Mouse (Mus musculus) layer of hippocampus, adult 9-11 months (tissue): Measurements from ENCODE around the gene Gm13278.
"Not testable (repeated sequence)": the region's sequence is repeated elsewhere in the genome, so short reads cannot be mapped to it uniquely, and the experiment has no call there.

Experiments
- DNase-seq: peaks from one replicate; pipeline ENCODE4 v3.0.0; 2022

Gm13278 gene

GRCm38 (mm10) chr4:88793936-88794675 is 2.8 kb downstream of the Gm13278 start, which contains the start of gene Gm13275:
TSS of gene Gm13275 (plus strand) at chr4:88794487.
- DNase-seq, result peak; percentile 50

GRCm38 (mm10) chr4:88797097-88797496 is 5.7 kb downstream of the Gm13278 start, which contains the start of gene Gm13279:
TSS of gene Gm13279 (plus strand) at chr4:88797397.
- not testable (repeated sequence) for DNase-seq

DNA sequence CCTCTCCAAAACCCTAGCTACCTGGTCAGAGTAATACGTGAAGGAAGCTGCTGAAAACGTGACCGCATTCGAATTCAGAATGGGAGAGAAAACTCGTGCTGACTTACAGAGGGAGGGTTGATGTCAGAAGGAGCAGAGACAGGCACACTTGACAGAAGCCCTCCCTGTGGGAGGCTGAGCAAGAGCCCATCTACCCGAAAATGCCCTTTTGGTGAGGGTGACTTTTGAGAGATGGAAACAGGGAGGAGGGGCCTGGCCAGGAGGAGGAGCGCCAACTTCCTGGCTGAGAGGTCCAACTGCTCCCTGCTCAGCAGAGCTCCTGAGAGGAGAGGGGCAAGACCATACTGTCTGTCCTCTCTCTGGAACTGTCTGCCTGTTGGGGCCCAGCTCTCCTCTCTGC is 8.0 kb downstream of the Gm13278 start, which contains the start of gene Gm13285:
Gm13285 (plus strand) TSS at position 301 of the 400 bp plus-strand sequence.
- not testable (repeated sequence) for DNase-seq

DNA sequence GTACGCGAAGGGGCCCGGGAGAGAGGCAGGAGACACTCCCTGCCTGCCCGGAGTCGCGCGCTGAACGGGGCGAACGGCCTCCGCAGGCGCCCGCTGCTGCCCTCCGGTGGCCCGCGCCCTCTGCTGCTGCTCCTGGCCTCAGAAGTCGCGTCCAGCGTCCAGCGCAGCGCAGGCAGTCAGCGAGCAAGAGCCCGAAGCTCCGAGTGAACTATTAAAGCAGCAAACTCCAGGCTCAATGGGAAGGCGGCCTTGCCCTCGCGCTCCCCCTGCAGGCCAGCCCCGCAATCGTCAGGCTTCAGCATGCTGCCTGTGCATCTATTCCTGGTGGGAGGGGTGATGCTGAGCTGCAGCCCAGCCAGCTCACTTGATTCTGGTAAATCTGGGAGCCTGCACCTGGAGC is 11.6 kb downstream of the Gm13278 start, which contains the start of gene Gm13287:
Gm13287 (plus strand) TSS at position 301 of the 400 bp plus-strand sequence.
- DNase-seq, result not testable (repeated sequence)

DNA sequence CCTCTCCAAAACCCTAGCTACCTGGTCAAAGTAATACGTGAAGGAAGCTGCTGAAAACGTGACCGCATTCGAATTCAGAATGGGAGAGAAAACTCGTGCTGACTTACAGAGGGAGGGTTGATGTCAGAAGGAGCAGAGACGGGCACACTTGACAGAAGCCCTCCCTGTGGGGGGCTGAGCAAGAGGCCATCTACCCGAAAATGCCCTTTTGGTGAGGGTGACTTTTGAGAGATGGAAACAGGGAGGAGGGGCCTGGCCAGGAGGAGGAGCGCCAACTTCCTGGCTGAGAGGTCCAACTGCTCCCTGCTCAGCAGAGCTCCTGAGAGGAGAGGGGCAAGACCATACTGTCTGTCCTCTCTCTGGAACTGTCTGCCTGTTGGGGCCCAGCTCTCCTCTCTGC is 13.9 kb downstream of the Gm13278 start, which contains the start of gene Gm13288:
Gm13288 (plus strand) TSS at position 301 of the 400 bp plus-strand sequence.
- not testable (repeated sequence) for DNase-seq

DNA sequence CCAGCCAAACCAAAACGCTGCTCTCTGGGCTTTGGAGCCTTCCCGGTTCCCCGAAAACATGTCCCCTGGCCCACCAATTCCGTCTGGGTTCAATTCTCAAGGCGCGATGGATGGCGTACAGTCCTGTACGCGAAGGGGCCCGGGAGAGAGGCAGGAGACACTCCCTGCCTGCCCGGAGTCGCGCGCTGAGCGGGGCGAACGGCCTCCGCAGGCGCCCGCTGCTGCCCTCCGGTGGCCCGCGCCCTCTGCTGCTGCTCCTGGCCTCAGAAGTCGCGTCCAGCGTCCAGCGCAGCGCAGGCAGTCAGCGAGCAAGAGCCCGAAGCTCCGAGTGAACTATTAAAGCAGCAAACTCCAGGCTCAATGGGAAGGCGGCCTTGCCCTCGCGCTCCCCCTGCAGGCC is 14.4 kb downstream of the Gm13278 start:
- DNase-seq, result not testable (repeated sequence)

DNA sequence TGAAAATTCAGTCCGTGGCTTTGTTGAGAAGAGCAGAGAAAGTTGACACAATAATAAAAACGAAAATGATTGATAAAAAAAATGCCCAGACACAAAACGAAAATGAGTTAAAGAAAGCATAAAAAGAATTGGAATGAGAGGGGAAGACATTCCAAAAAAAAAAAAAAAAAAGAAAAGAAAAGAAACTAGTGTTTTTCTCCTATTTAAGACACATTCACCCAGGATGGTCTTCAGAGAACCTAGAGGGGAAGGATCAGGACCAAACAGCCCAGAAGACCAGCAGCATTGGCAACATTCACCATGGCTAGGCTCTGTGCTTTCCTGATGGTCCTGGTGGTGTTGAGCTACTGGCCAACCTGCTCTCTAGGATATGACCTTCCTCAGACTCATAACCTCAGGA is 24.6 kb downstream of the Gm13278 start, which contains the start of gene Ifna7:
Ifna7 (plus strand) TSS at position 301 of the 400 bp plus-strand sequence.
- no peak for DNase-seq

DNA sequence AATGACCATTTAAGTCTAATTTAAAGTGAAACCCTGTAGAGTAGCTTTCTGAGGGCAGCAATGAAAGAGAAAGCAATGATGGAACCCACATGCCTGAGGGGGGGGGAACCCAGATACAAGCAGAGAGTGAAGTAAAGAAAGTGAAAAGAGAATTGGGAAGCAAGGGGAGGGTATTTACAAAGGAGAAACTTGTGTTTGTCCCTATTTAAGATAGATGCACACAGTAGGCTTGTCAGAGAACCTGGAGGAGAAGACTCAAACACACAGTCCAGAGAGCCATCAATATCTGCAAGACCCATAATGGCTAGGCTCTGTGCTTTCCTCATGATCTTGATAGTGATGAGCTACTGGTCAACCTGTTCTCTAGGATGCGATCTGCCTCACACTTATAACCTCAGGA is 28.3 kb downstream of the Gm13278 start, which contains the start of gene Ifna11:
Ifna11 (plus strand) TSS at position 301 of the 400 bp plus-strand sequence.
- DNase-seq, result no peak

DNA sequence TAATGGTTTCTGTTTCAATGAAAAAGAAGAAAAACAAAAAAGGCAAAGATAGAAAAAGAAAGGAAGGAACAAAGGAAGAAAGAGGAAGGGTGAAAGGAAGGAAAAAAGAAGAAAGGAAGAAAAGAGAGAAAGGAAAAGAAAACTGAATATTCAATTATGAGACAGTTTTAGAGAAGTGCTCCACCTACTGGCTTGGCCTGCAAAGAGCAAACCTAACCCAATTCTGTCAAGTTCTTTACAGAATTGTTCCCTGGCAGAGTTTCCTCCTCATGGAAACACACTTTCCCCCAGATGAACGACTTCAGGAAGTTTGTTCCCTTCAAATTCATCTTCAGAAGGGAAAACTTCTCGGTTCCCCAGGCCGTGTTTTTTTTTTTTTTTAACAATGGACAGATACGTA is 31.6 kb downstream of the Gm13278 start:
- no peak for DNase-seq

GRCm38 (mm10) chr4:88827116-88827515 is 35.8 kb downstream of the Gm13278 start, which contains the start of gene Ifna6:
TSS of gene Ifna6 (plus strand) at chr4:88827416.
- DNase-seq, result not testable (repeated sequence)

DNA sequence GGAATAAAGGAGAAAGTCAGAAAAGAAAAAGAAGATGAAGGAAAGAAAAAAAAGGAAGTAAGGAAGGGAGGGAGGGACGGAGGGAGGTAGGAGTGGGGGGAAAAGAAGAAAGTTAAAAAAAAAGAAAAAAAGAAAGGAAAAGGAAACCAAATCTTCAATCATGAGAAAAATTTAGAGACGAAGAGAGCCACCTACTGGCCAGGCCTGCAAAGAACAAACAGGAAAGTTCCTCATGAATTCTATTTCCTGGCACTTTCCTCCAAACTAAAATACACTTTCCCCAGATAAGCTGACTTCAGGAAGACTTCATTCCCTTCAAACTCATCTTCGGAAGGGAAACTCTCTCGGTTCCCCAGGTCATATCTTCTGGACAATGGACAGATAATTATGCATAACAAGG is 39.2 kb downstream of the Gm13278 start:
- DNase-seq, result no peak

GRCm38 (mm10) chr4:88835225-88835624 is 43.9 kb downstream of the Gm13278 start, which contains the start of gene Ifna5:
TSS of gene Ifna5 (plus strand) at chr4:88835525.
- DNase-seq, result not testable (repeated sequence)

- no peak for DNase-seq
Observed at GRCm38 (mm10) chr4:88838828-88839227, 47.5 kb downstream of the Gm13278 start.

GRCm38 (mm10) chr4:88840058-88840457 is 48.7 kb downstream of the Gm13278 start:
- no peak for DNase-seq

- no peak for DNase-seq
Observed at GRCm38 (mm10) chr4:88841438-88841911, 50.1 kb downstream of the Gm13278 start, which contains the start of gene Ifna4. TSS of gene Ifna4 (plus strand) at chr4:88841861.
